Mouse (Mus musculus) E14TG2a.4 (cell line): ENCODE measurements around the gene Arpp21.

Source experiments
- CTCF ChIP-seq: conservative IDR thresholded peaks from 2 replicates; pipeline ENCODE4 v1.5.1; 2014; ENCODE audit warnings: low read length
- NANOG ChIP-seq: IDR thresholded peaks from 2 replicates; pipeline ENCODE4 v1.6.1; 2014; ENCODE audit warnings: borderline replicate concordance, low read length, mixed read lengths
- POU5F1 ChIP-seq: IDR thresholded peaks from 2 replicates; pipeline ENCODE4 v1.6.1; 2014; ENCODE audit warnings: low read length, borderline replicate concordance

GRCm38 (mm10) chr9:112233378-112233777, 2.4 kb downstream of the Arpp21 start:
- TF ChIP-seq CTCF (no peak), NANOG (no peak), POU5F1 (no peak)
